Mouse (Mus musculus): Measurements from ENCODE around the gene Bid.
"Not testable (repeated sequence)": the region's sequence is repeated elsewhere in the genome, so short reads cannot be mapped to it uniquely, and the experiment has no call there.

DNA sequence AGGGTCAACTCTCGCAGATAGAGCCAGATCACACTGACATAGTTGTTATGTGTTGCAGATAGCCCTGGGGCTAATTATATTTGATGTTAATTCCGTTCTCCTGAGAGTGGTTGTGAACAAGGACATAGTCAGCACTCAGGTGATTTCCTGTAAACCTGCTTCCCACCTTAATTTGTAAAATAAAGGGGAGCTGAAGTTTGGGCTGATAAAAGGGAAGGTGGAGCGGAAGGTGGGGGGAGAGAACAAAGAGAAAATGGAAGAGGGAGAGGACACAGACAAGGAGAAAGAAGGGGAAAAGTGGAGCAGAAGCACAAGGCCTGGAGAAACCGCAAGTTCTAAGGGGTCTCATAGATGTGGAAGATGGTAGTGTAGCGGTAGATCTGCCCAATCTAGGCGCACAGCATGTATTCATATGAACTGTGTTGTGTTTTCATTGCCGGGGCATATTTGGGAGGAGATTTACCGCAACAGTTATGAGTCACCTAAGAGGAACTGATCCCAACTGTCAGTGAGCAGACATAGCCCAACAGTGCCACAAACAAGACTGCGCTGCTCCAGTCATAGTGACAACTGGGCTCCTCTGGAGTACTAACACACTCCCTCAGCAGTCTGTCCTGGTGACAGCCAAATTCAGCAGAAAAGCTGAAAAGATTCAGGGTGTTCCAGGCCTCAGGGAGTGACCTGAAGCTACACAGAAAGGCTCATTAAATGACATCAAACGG, 8.6 kb downstream of the Bid start:
- not testable (repeated sequence) for TF ChIP-seq CTCF, EP300 (IDR thresholded peaks at IDR 0.05; ENCODE audit: low read depth)

All from liver, embryonic 14.5 days (tissue).